Mouse (Mus musculus) retina, embryonic 14.5 days (tissue): Measurements from ENCODE around the gene Nsun7.

Experiments
- DNase-seq: peaks from one replicate; pipeline ENCODE4 v3.0.0-alpha.2; 2015; ENCODE audit warnings: low spot score

Gene Nsun7

GRCm38 (mm10) chr5:66279650-66280049 is 20.0 kb downstream of the Nsun7 start:
- no peak for DNase-seq

- no peak for DNase-seq
Observed at GRCm38 (mm10) chr5:66280742-66281141, 21.0 kb downstream of the Nsun7 start.

- no peak for DNase-seq
Observed at GRCm38 (mm10) chr5:66294106-66294625, 34.5 kb downstream of the Nsun7 start.

GRCm38 (mm10) chr5:66294952-66295351 is 35.3 kb downstream of the Nsun7 start:
- DNase-seq, result no peak

- DNase-seq, result no peak
Observed at GRCm38 (mm10) chr5:66296116-66296515, 36.4 kb downstream of the Nsun7 start.

GRCm38 (mm10) chr5:66298856-66299255 is 39.2 kb downstream of the Nsun7 start:
- no peak for DNase-seq

GRCm38 (mm10) chr5:66300576-66300975 is 40.9 kb downstream of the Nsun7 start:
- DNase-seq, result no peak

- DNase-seq, result no peak
Observed at GRCm38 (mm10) chr5:66302085-66302815, 42.6 kb downstream of the Nsun7 start.

- DNase-seq, result no peak
Observed at GRCm38 (mm10) chr5:66302873-66303272, 43.2 kb downstream of the Nsun7 start.

- no peak for DNase-seq
Observed at GRCm38 (mm10) chr5:66304300-66305067, 44.8 kb downstream of the Nsun7 start.

- no peak for DNase-seq
Observed at GRCm38 (mm10) chr5:66305511-66305910, 45.8 kb downstream of the Nsun7 start.

GRCm38 (mm10) chr5:66310328-66310727 is 50.6 kb downstream of the Nsun7 start:
- no peak for DNase-seq

GRCm38 (mm10) chr5:66310806-66311205 is 51.1 kb downstream of the Nsun7 start:
- no peak for DNase-seq

GRCm38 (mm10) chr5:66315791-66316190 is 56.1 kb downstream of the Nsun7 start:
- no peak for DNase-seq

- DNase-seq, result peak; percentile 48
Observed at GRCm38 (mm10) chr5:66319341-66319740, 59.6 kb downstream of the Nsun7 start.

- no peak for DNase-seq
Observed at GRCm38 (mm10) chr5:66319827-66320404, 60.2 kb downstream of the Nsun7 start.

GRCm38 (mm10) chr5:66323131-66323530 is 63.4 kb downstream of the Nsun7 start:
- no peak for DNase-seq

- DNase-seq, result no peak
Observed at GRCm38 (mm10) chr5:66323603-66324002, 63.9 kb downstream of the Nsun7 start.

- DNase-seq, result no peak
Observed at GRCm38 (mm10) chr5:66326395-66326794, 66.7 kb downstream of the Nsun7 start.

- no peak for DNase-seq
Observed at GRCm38 (mm10) chr5:66327949-66328726, 68.4 kb downstream of the Nsun7 start.

GRCm38 (mm10) chr5:66328766-66329165 is 69.1 kb downstream of the Nsun7 start:
- no peak for DNase-seq

GRCm38 (mm10) chr5:66330806-66331205 is 71.1 kb downstream of the Nsun7 start:
- no peak for DNase-seq
